Mouse (Mus musculus) ES-E14 (cell line): ENCODE data around the gene Kremen2. TPM values are rescaled to one million over a fixed set of nuclear protein-coding genes. Genes with fewer than 3 reads are reported as not detected.

Experiments
- DNase-seq: peaks from one replicate; pipeline ENCODE4 v3.0.0-alpha.2; 2013; ENCODE audit warnings: low read depth, low spot score
- H3K27ac ChIP-seq: 2 replicates; pipeline ENCODE4 v1.5.1; 2012; ENCODE audit warnings: low read depth, mild to moderate bottlenecking, low read length, moderate library complexity, mixed read lengths; ENCODE audit not compliant: poor library complexity, insufficient read depth, severe bottlenecking
- H3K36me3 ChIP-seq: 2 replicates; pipeline ENCODE4 v1.6.1; 2012; ENCODE audit warnings: mild to moderate bottlenecking, low read length, moderate library complexity, mixed read lengths; ENCODE audit not compliant: control insufficient read depth, poor library complexity, insufficient read depth, severe bottlenecking
- H3K4me1 ChIP-seq, 2 experiments: fragments of 150-350 bp in 1 of 2; sonication (generic) in 1 of 2; 2 replicates each; pipeline ENCODE4 v1.6.1; 2012; ENCODE audit warnings: low read length in 2 of 2, mild to moderate bottlenecking in 1 of 2, mixed read lengths in 1 of 2; ENCODE audit not compliant: control insufficient read depth in 2 of 2, insufficient read depth in 2 of 2, poor library complexity in 1 of 2
- H3K4me3 ChIP-seq, 2 experiments: fragments of 150-350 bp in 1 of 2; sonication (generic) in 1 of 2; 2 replicates each; pipeline ENCODE4 v1.5.1; 2012; ENCODE audit warnings: low read length in 2 of 2, low read depth in 1 of 2, mild to moderate bottlenecking in 1 of 2, mixed read lengths in 1 of 2; ENCODE audit not compliant: insufficient read depth in 1 of 2, poor library complexity in 1 of 2, severe bottlenecking in 1 of 2
- H3K9ac ChIP-seq: 2 replicates; pipeline ENCODE4 v1.6.1; 2012; ENCODE audit warnings: low read depth, mild to moderate bottlenecking, low read length, mixed read lengths; ENCODE audit not compliant: poor library complexity, insufficient read depth, severe bottlenecking
- H3K9me3 ChIP-seq: fragments of 150-350 bp; sonication (generic); 2 replicates; pipeline ENCODE4 v1.6.1; 2012; ENCODE audit warnings: low read depth, mild to moderate bottlenecking, low read length; ENCODE audit not compliant: control insufficient read depth, insufficient read depth
- CHD2 ChIP-seq: IDR thresholded peaks from 2 replicates; pipeline ENCODE4 v1.6.1; 2014; ENCODE audit warnings: mild to moderate bottlenecking, low read depth, low read length, inconsistent platforms
- HCFC1 ChIP-seq: IDR thresholded peaks from 2 replicates; pipeline ENCODE4 v1.6.1; 2012; ENCODE audit warnings: low read length, inconsistent platforms, borderline replicate concordance; ENCODE audit not compliant: insufficient read depth
- MAFK ChIP-seq: IDR thresholded peaks from 2 replicates; pipeline ENCODE4 v1.6.1; 2014; ENCODE audit warnings: mild to moderate bottlenecking, low read depth, low read length, inconsistent platforms; ENCODE audit not compliant: insufficient read depth
- ZC3H11A ChIP-seq: IDR thresholded peaks from 2 replicates; pipeline ENCODE4 v1.6.1; 2012; ENCODE audit warnings: low read depth, mild to moderate bottlenecking, inconsistent platforms, low read length, borderline replicate concordance
- ZNF384 ChIP-seq: IDR thresholded peaks from 2 replicates; pipeline ENCODE4 v1.6.1; 2012; ENCODE audit warnings: low read depth, low read length, inconsistent platforms
- in situ Hi-C, 2 experiments: fragments of 600-800 bp; cut with MboI; formaldehyde crosslinking; loops; one replicate each; pipeline ENCODE4 v1.15.1; 2025; ENCODE audit warnings: low sequenced_read_pairs in 2 of 2, inconsistent platforms in 1 of 2; ENCODE audit not compliant: unreplicated experiment in 2 of 2
- total RNA-seq: library from RNA; depleted of rRNA; stranded (reverse); fragments of 300-350 nt; gene quantifications from 2 replicates; pipeline ENCODE4 v1.2.3, GENCODE M21; 2012

Gene Kremen2
- total RNA-seq, 1 experiment, result 2.5 TPM

DNA sequence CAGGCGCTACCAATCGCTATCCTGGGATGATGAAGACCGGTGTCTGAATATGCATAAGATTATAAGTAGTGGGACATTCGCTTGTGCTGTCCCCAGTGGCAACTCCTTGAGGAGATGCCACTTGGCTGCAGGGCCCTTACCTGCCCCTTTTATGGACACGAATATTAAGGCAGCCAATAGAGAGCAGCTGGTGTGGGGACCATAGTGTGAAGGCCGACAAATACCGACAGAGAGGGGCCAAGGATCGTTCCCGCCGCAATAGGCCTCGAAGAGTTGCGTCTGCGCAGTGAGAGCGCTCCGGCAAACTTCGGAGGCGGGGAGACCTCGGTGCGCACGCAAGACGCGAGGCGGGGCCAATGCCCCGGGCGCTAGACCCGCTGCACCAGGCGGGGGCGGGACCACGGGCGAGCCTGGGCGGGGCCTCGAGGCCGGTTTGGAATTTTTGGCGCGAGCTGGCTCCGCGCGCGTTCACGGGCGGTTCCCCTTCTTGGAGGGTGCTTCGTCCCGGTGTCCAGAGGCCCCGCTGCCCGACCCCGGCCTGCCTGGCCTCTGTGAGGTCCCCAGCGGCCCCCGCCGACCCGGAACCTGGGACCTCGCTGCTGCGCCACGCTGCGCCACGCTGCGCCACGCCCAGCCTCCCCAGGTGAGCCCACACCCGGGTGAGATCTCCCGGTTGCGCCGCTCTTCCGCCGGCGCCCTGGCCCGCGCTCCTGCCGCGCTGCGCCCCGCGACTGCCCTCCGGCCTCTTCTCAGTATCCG, 19.5 kb downstream of the Kremen2 start, which contains the start of gene Pkmyt1:
Gene Pkmyt1 (plus strand): TSS at position 338 of the 759 bp plus-strand sequence.
- in situ Hi-C loops, result no loop called here
- peak; percentile 86 for DNase-seq
- TF ChIP-seq ZC3H11A (no peak), CHD2 (no peak), ZNF384 (no peak), MAFK (no peak), HCFC1 (no peak)
- H3K36me3 ChIP-seq, result no peaks in the 10 kb centered on the region
- H3K9me3 ChIP-seq, result no peaks in the 10 kb centered on the region
- peak within 1 kb of the TSS; percentile 84 for H3K9ac ChIP-seq
- H3K4me3 ChIP-seq, result peak within 1 kb of the TSS; percentile 87 to 90
- peak within 1 kb of the TSS; percentile 20; the same call in 1 of the 2 replicates for H3K27ac ChIP-seq
- peaks cover 2 to 5% of the 10 kb centered on the region in 2 experiments; a peak in 1 of 4 replicates for H3K4me1 ChIP-seq

DNA sequence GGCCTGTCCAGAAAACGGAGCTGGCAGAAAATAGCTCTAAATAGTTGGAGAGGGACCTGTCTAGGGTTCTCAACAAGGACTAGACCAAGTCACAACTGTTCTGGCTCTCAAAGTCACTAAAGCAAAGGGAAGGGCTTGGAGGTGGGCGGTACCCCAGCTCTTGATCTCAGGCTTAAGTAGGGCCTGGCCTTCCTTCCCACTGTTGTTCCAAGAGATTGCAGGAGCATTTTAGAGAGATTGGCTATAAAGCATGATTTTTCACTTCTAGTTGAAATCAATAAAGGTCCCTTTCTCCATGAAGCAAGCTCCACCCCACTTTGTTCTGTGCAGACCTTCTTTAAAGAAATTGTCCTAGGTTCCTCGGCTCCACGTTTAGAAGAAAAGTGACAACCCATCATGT, 20.2 kb downstream of the Kremen2 start:
- TF ChIP-seq HCFC1, result no peak
- TF ChIP-seq CHD2, result no peak
- TF ChIP-seq ZC3H11A, result no peak
- no peak for TF ChIP-seq ZNF384
- Histone ChIP-seq H3K4me1 (peaks cover 2 to 5% of the 10 kb centered on the region in 2 experiments; a peak in 1 of 4 replicates), H3K36me3 (no peaks in the 10 kb centered on the region), H3K27ac (no peak overlapping the region), H3K9me3 (no peaks in the 10 kb centered on the region), H3K9ac (peak overlapping the region; percentile 66; the same call in 1 of the 2 replicates), H3K4me3 (peak overlapping the region; percentile 55 to 67)
- DNase-seq, result no peak
- in situ Hi-C loops, result no loop called here

DNA sequence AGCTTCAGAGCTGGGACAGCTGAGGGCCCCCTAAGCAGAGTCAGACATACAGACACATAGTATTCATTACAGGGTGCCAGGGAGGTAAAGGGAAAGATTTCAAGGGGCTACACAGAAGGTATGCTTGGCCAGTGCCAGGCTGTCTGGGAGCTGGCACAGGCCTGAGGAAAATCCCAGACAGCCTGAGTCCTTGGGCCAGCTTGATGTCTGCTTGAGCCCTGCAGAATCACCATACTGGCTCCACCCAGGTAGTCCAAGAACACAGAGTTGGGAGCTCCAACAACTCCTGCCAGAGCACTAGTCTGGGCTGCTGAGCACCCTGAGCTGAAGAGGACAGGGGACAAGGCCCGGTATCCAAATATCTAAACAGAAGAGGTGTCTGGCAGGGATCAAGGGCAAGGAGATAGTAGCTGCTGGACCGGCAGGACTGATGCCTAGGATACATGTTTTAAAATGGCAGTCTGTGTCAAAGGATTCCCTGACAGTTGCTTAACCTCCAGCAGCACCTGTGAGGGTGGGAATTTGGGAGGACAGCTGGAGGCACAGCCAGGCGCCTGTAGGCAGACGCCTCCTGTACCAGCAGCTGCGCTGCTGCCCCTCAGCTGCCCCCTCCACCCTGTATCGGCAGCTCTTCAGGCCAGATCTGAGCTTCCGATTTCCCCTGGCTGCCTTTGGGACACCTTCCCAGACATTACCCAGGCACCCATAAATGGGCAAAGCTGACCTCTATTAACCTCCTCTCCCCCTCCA, 23.1 kb downstream of the Kremen2 start, which contains the start of gene 1520401A03Rik:
Gene 1520401A03Rik (minus strand): TSS at position 408 of the 750 bp plus-strand sequence.
- Histone ChIP-seq H3K4me1 (peaks cover 2 to 3% of the 10 kb centered on the region in 2 experiments; a peak in 1 of 4 replicates), H3K36me3 (no peaks in the 10 kb centered on the region), H3K27ac (no peak within 1 kb of the TSS), H3K4me3 (no peak within 1 kb of the TSS), H3K9ac (no peak within 1 kb of the TSS), H3K9me3 (no peaks in the 10 kb centered on the region)
- no peak for DNase-seq
- TF ChIP-seq ZNF384 (no peak), HCFC1 (no peak), CHD2 (no peak)
- in situ Hi-C loops, result no loop called here

DNA sequence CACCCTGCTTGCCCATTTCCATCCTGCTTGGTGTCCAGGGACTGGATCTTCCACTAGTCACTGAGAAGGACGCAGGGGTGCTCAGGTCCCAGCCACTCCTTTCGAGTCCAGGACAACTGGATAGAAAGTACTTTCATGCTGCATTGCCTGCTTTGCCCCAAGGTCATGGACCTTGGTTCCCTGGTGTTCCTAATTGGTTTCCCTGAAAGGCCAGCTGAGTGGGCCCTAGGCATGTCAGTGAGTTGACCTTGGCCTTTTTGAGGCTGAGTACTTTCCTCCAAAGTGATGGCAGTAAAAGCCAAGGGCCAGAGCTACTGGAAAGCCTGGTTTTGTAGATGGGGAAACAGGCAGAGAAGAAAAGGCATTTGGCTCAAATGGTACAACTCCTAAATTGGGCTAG, 23.7 kb downstream of the Kremen2 start:
- Histone ChIP-seq H3K27ac (no peak overlapping the region), H3K4me1 (peaks cover 0 to 3% of the 10 kb centered on the region in 2 experiments; a peak in 1 of 4 replicates), H3K36me3 (no peaks in the 10 kb centered on the region), H3K9ac (no peak overlapping the region), H3K9me3 (no peaks in the 10 kb centered on the region), H3K4me3 (no peak overlapping the region)
- DNase-seq, result no peak
- in situ Hi-C loops, result no loop called here
- no peak for TF ChIP-seq CHD2
- no peak for TF ChIP-seq ZC3H11A
- no peak for TF ChIP-seq MAFK
- TF ChIP-seq ZNF384, result no peak
- no peak for TF ChIP-seq HCFC1
